In genomic region chr6:121328417-121328884, GRCm38 (mm10) we compare ENCODE assay signal across 11 mouse cellular contexts. TPM values are rescaled to one million over a fixed set of nuclear protein-coding genes. Genes with fewer than 3 reads are reported as not detected.
DNase-seq lines count a peak whose midpoint lies in the region; TF ChIP-seq lines count a peak whose summit lies in the region.
"Had no signal": no experiment of that assay in that cellular context is flagged by ENCODE, and none has a peak within 500 bp of the region (broad histone marks: within the 10 kb centered on the region; RNA-seq: fewer than 3 reads in every experiment).

No protein-coding gene starts in this region.

- intact Hi-C loops in left cerebral cortex, postnatal 4 days (cut with DNase I): no loop called here

- peaks cover 18% of the 10 kb centered on the region for H3K4me1 ChIP-seq in cerebellum, adult 2 months (ENCODE audit: control insufficient read depth, insufficient read depth, low read length)
- H3K4me1 ChIP-seq: liver, embryonic 15.5 days had no signal

- no peak overlapping the region for H3K4me3 ChIP-seq in cerebellum, adult 2 months (replicated peaks; ENCODE audit: insufficient read depth, low read depth, low read length)
- H3K4me3 ChIP-seq: left cerebral cortex, adult 2 months; liver, embryonic 15.5 days had no signal

- H3K27ac ChIP-seq in cerebellum, adult 2 months (ENCODE audit: insufficient read depth, low read length): no peak overlapping the region
- H3K27ac ChIP-seq: left cerebral cortex, adult 2 months; liver, embryonic 15.5 days had no signal

- peaks cover 3% of the 10 kb centered on the region; the same call in 1 of the 2 replicates for H3K27me3 ChIP-seq in cerebellum, adult 2 months (ENCODE audit: control insufficient read depth, insufficient read depth, low read length)
- H3K27me3 ChIP-seq: liver, embryonic 15.5 days had no signal

- WGBS in cerebellum, adult 2 months: 10% methylated on average over 9 of the region's 9 CpGs

- no peak for TF ChIP-seq POLR2A in cerebellum, adult 2 months (IDR thresholded peaks at IDR 0.05; ENCODE audit: borderline replicate concordance, insufficient read depth, low read length)

- DNase-seq in left cerebral cortex, adult 18-20 months (ENCODE audit: low spot score in 2 of 2): peak; percentile 7 to 8
- no peak for DNase-seq in left cerebral cortex, adult 11 months (ENCODE audit: low spot score)
- peak; percentile 88 to 93 for DNase-seq in cerebellum, adult 2 months
- DNase-seq in frontal cortex, postnatal 36 days (ENCODE audit: low spot score in 2 of 2): peak; percentile 9 to 23
- peak; percentile 88 for DNase-seq in left cerebral cortex, postnatal 4 days
- no peak for DNase-seq in adrenal gland, postnatal 10 days
- no peak for DNase-seq in spleen, adult 18-20 months
- DNase-seq in embryo, embryonic 9.5 days (ENCODE audit: extremely low spot score): no peak

- TF ChIP-seq CTCF in cerebellum, adult 2 months (IDR thresholded peaks at IDR 0.05; ENCODE audit: borderline replicate concordance, insufficient read depth, low read depth, low read length): no peak

RNA-seq across cellular contexts. Expression of gene Slc6a12, which starts 14.4 kb away (rescaled TPM):
- total RNA-seq in left cerebral cortex, adult 18-20 months (2021): 1 to 10 TPM in 1 of 2 experiments, under 1 TPM in 1; 1.00 to 1.2 TPM
- polyA plus RNA-seq in cerebellum, adult 2 months (2012; rRNA removed): 5.6 and 7.5 TPM in 2 replicates
- total RNA-seq in left cerebral cortex, postnatal 4 days (2021): 1 to 10 TPM; 1.1 to 1.6 TPM
- 1 to 10 TPM; 4.0 to 7.0 TPM for total RNA-seq in adrenal gland, postnatal 10 days (2021)
- polyA plus RNA-seq: intestine, embryonic 14.5 days had no signal

RNA-seq across cellular contexts. Expression of gene Slc6a13, which starts 28.4 kb away (rescaled TPM):
- total RNA-seq in left cerebral cortex, adult 18-20 months (2021): 10 to 100 TPM; 26.2 to 32.4 TPM
- 6.2 and 11.7 TPM in 2 replicates for polyA plus RNA-seq in cerebellum, adult 2 months (2012; rRNA removed)
- 10 to 100 TPM; 25.3 to 29.0 TPM for total RNA-seq in left cerebral cortex, postnatal 4 days (2021)
- total RNA-seq in adrenal gland, postnatal 10 days (2021): 10 to 100 TPM; 11.4 to 27.6 TPM

Comparison
In these comparisons a context has a peak if more than half of its experiments do, and no peak if none do; other contexts are left out.
1. DNase-seq: peak in left cerebral cortex, adult 18-20 months (2 of 2), cerebellum, adult 2 months (2 of 2), frontal cortex, postnatal 36 days (2 of 2) and left cerebral cortex, postnatal 4 days (single experiment); none in left cerebral cortex, adult 11 months (single experiment), adrenal gland, postnatal 10 days (single experiment), spleen, adult 18-20 months (0 of 2) and embryo, embryonic 9.5 days (single experiment).